Mouse (Mus musculus) neural tube, embryonic 11.5 days (tissue): ENCODE data around the gene Map3k15. TPM values are rescaled to one million over a fixed set of nuclear protein-coding genes. Genes with fewer than 3 reads are reported as not detected.

Source experiments
- polyA plus RNA-seq: library from polyadenylated mRNA; unstranded; fragments of >200 nt; fragmentation: Nextera tagmentation; extraction: Ambion mirVana; gene quantifications from 2 replicates; pipeline ENCODE4 v1.2.1, GENCODE M21; 2014

The Map3k15 gene
- polyA plus RNA-seq, 1 experiment from 2014 or later, result 0.42 TPM

Other genes with a start within 250 kb of the Map3k15 start
- gene Pdha1, start 150.0 kb downstream of the Map3k15 start, polyA plus RNA-seq, result 110 and 113 TPM in 2 replicates